Mouse (Mus musculus): ENCODE results near the gene Spag7.

The Spag7 gene

DNA sequence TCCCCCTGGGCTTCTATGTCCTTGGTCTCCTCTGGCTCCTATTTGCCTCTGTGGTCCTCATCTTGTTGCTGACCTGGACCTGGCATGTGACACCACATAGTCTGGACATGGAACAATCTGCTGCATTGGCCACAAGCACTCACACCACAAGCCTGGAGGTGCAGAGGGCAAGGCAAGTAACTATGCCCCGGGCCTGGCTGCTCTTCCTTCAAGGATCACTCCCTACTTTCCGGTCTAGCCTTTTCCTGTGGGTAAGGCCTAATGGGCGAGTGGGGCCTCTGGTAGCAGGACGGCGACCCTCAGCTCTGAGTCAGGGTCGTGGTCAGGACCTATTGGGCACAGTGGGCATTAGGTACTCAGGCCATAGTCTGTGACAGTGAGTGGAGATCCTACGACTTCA lies 28.0 kb downstream of the Spag7 start:
- DNase-seq (ENCODE audit: low read depth), result no peak

DNA sequence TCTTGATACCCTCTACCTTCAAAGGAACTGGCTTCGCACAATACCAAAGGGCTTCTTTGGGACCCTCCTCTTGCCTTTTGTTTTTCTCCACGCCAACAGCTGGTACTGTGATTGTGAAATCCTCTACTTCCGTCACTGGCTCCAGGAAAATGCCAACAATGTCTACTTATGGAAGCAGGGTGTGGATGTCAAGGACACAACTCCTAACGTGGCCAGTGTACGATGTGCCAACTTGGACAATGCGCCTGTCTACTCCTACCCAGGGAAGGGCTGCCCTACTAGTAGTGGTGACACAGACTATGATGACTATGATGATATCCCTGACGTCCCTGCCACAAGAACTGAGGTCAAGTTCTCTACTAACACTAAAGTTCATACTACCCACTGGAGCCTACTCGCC lies 29.2 kb downstream of the Spag7 start:
- no peak for DNase-seq (ENCODE audit: low read depth)

DNA sequence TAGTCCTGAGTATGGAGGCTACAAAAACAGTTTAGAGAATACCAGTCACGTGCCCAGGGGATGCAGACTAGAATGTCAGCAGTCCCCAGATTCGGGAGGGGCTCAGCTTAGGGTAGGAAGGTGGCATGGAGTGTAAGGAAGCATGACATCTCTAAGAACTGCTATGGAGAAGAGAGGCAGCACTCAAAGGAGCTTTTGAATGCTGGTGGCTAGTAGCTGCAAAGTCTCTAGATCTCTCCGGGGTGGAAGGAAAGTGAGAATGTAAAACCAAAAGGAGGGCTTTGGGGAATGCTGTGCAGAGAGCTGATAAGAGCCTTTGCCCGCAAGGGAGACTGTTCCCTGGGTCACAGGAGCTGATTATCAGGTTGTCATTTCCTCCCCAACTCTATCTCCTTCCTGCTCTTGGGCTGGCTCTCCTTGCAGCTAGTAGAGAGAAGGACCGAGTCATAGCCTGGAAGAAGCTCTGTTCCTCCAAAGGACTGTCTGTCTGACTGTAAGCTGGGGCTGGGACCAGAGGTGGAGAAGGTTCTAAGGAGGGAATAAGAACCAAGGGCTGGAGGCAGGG lies 30.4 kb downstream of the Spag7 start, which contains the start of gene Gp1ba:
Gp1ba (plus strand) TSS at position 409 of the 565 bp plus-strand sequence.
- no peak for DNase-seq (ENCODE audit: low read depth)

DNA sequence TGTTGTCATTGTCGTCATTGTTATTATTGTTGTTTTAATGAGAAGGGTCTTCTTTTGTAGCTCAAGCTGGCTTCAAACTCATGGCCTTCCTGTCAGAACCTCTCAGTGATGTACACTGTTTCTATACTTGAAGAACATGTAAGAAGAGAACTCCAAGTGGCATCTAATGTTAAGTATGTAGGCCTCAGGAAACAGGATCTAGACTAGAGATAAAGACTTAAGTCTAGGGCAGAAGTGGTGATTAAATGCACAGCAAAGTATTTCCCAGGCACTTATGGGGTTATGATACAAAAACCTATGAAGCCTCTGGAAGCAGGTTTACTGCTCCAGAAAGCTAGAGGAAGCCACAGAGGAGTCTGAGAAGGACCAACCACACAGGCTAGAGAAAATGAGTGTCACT lies 30.9 kb downstream of the Spag7 start:
- no peak for DNase-seq (ENCODE audit: low read depth)

DNA sequence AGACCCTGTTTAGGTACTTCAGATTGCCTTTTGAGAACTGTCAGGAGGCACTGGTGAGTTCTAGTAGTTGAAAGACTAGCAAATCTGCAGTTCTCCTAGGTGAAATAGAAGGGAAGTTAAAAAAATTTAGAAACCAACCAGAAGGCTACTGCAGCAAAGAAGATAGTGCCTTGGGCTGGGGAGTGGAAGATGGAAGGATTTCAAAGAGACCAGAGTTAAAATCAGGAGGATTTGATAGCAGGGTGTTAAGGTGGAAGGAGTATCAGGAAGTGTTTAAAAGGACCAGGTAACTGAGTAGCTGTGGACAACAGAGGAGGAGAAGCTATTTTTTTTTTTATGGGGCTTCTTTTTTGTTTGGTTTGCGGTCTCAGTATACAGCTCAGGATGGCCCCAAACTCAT lies 31.5 kb downstream of the Spag7 start:
- no peak for DNase-seq (ENCODE audit: low read depth)

DNA sequence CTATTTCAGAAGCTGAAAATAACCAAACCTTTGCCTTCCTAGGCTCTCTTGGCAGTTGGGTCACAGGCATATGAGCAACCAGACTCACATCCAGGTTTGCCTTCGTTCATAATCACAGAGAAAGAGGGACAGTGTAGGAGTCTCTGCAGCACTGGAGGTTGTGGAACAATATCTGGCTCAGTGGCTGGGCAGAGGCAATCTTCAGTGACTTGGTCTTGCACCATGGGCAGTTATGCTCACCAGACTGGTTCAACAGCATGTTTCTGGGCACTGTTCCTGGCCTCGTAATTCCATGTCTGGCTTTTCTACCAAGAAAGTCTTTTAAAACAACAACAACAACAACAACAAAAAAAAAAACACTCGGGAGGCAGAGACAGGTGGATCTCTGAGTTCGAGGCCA lies 33.6 kb downstream of the Spag7 start:
- DNase-seq (ENCODE audit: low read depth), result no peak

DNA sequence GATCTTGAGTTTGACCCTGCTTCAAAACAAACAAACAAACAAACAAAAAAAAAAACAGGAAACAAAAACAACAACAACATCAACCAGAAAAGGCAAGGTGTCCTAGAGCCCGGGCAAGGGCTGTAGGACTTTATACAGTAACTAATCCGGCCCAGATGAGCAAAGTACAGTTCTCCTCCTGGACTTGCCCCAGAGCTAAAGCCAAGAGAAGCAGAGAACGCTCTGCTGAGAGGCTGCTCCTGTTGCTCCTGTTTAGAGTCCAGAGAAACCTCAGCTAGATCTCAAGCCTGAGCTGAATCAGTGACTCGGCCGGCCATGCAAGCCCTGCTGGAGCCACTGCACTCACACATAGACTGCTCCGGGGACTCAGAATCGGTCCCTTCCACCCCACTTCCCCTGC lies 39.1 kb downstream of the Spag7 start:
- no peak for DNase-seq (ENCODE audit: low read depth)

DNA sequence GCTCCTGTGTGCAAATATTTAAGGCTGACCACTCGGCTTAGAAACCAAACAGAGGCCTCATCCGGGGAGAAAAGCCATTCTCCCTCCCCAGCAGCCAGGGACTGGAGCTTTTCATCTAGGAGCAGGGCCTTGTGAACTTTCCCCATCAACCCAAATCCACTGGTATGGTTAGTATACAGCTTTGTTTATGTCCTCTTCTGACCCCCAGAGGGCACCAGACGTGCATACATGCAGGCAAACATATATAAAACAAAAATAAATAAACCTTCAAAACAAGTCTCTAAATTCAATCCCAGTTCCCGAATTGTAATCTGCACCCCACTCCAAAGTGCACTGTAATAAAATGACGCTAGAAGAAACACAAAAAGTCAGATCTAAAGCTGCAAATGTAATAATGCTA lies 39.7 kb downstream of the Spag7 start:
- DNase-seq (ENCODE audit: low read depth), result peak; percentile 74

DNA sequence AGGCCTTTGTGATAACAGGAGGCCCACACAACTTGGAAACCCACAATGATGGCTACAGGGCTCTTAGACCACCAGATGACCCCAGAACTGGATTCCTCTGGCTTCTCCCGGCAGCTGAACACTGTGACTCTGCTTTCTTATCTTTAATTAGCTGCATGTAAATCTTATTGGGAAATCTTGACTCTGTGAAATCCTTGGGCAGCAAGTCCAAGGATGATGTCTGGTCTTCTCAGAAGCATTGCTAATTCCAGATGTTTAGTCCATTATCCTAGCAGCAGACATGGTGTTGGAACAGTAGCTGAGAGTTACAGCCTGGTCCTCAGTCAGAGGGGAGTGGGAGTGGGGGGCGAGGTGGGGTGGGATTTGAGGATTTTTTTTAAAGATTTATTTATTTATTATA lies 40.8 kb downstream of the Spag7 start:
- DNase-seq (ENCODE audit: low read depth), result no peak

DNA sequence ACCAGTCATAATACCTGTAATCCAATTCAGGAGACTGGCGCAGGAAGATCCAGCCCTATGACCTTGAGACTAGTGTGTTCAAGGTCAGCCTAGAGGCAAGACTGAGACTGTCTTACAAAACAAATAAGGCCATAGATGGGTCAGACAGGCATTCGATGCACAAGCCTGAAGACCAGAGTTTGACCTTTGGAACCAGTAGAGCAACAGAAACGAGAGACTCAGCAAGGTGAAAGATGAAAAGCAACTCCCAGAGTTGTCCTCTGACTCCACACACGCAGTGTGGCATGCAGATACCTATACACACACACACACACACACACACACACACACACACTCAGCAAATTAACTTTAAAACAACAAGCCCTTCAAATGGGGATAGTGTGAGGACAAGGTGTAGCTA lies 42.3 kb downstream of the Spag7 start:
- DNase-seq (ENCODE audit: low read depth), result no peak

DNA sequence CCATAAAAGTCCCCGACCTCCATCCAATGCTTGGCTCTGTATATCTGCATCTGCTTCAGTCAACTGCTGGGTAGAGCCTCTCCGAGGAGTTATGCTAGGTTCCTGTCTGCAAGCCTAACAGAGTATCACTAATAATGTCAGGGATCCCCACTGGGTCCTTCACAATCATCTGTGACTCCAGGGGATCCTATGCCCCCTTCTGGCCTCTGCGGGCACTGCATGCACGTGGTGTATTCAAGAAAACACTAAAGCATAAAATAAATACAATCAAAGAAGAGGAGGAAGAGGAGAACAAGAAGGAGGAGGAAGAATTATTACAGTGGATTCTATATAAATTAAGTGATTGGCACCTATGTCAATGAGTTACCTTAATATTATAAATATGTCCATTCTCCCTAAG lies 43.7 kb downstream of the Spag7 start:
- DNase-seq (ENCODE audit: low read depth), result peak; percentile 75

DNA sequence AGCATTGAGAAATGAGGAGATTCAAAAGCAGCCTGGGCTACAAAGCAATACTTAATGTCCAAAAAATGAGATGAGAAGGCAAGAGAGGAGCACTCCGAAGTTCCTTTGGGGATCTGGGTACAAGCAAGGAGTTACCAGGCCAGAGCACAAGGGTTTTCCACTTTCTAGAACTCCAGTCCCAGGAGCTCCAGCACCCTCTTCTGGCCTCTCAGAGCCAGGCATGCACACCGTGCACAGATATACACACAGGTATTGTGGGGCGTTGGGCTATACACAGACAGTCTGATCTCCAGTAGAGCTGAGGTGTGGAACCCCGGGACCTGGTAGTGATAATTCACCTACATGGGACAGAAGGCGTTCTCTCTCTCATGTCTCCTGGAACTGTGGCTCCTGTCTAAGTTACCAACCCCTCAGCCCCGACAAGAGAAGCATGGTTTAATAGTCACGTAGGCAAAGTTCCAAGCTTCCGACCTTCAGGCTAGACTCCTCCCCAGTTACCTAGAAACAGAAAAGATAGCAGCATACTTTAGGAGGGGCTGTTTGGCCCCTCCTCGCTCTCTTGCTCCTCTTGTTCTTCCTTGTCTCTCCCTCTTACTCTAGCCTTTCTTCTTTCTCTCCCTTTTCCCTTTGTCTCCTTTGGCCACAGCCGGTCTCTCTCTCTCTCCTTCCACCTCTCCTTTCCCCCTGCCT lies 46.0 kb downstream of the Spag7 start:
- DNase-seq (ENCODE audit: low read depth), result no peak

DNA sequence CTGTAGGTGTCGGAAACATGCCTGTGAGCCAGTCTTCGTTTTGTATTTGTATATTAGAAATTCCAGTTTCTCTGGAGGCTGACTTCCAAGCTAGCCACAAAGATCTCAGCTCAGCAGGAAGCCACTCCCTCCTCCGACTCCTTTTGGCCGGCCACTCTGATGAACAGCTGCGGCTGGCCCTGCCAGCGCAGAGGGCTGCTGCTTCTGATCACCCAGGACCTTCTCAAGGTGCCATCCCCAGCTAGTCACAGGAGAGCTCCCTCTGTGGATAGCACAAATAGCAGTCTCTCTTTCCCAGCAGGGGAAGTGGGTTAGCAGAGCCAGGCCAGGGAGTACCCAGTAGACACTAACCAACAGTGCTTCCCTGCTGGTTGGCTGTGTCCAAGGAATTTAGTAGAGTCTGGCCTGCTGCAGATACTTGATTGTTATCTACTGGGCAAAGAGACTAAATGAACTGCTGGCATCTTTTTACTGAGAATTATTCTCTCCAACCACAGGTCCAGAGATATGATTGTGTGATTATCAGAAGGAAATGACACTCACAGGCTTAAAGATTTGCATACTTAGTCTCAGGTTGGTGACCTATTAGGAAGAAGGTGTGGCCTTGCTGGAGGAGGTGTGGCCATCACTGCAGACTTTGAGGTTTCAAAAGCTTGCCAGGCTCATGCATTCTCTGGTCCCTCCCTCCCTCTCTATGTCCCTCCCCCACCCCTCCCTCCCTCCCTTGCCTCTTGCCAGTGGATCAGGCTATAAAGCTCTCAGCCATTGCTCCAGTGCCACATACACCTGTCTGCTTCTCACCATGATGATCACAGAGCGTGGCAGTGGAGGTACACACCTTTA lies 47.0 kb downstream of the Spag7 start:
- no peak for DNase-seq (ENCODE audit: low read depth)

DNA sequence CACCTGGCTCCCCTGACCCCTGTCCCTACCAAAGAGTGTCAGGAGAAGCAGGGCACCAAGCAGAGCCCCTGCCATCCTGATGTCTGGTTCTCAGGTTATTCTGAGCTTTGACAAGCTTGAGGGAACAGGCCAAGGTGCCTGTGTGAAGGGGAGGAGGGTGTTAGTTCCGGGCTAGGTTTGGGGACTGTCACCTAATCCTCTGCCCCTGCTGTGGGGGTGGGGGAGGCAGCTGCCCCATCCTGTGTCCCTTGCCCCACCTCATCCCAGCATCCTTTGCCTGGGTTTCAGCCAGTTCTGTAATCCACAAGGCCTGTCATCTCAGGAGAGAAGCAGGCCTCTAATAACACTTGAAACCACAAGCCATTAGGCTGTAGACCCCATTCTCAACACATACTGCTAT lies 50.1 kb downstream of the Spag7 start, which contains the start of gene Chrne:
Chrne (minus strand) TSS at position 116 of the 400 bp plus-strand sequence.
- DNase-seq (ENCODE audit: low read depth), result no peak

DNA sequence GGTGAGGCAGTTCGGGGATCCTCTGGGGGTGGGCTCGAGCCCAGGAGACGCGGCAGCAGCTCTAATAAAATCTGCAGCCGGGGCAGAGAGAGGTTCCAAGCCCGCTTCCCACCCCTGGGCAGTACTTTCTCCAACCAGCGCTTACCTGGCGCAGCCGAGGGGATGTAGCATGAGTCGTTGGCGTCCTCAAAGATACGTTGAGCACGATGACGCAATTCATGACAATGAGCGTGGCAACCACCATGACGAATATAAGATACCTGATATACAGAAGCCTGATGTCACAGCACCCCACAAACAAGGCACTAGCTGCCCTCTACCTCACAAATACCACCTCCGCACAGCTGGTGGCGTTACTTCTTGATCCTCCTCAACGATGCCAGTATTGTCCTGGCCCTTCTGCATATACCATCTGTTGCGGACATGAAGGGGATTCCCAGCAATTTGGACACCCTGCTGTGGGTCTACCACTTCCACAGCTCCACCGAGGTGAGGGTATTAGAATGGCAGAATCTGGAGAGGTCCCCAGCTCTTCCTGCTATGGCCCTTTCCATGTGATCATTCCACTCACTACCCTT lies 53.6 kb downstream of the Spag7 start, which contains the start of gene 4930544D05Rik:
4930544D05Rik (plus strand) TSS at position 333 of the 578 bp plus-strand sequence.
- peak; percentile 84 for DNase-seq (ENCODE audit: low read depth)

DNA sequence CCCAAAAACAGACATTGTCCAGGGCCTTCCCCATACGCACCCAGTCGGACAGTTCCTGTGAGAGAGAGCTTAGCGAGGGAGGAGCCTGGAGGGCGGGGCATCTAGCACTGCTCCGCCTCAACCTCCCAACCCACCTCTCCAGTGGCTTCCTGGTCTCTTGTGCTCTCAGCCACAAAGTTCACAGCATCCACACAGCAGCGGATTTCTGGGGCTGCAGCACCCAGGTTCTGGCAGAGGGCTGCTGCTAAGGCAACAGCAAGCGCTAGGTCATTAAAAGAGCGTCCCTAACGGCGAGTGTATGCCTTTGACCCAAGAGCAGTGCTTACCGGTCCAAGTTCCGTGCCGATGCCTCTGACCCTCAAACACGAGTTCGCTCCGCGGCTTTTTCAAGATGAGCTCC lies 54.1 kb downstream of the Spag7 start:
- peak; percentile 89 for DNase-seq (ENCODE audit: low read depth)
